Mouse (Mus musculus) liver, embryonic 12.5 days (tissue): ENCODE measurements around the gene Pou2f2. TPM values are rescaled to one million over a fixed set of nuclear protein-coding genes. Genes with fewer than 3 reads are reported as not detected.

Experiments used
- ATAC-seq: fragments of 200-750 bp; cut with Nextera tagmentation; 2 replicates; pipeline ENCODE4 v1.8.0; 2017; ENCODE audit warnings: moderate number of reproducible peaks, mild to moderate bottlenecking, moderate library complexity
- H3K27ac ChIP-seq: fragments of 300-500 bp; sonication (generic); 2 replicates; pipeline ENCODE4 v1.5.1; 2016; ENCODE audit warnings: mild to moderate bottlenecking
- H3K27me3 ChIP-seq: fragments of 300-500 bp; sonication (generic); replicated peaks from 2 replicates; pipeline ENCODE4 v1.6.1; 2016; ENCODE audit warnings: mild to moderate bottlenecking, moderate library complexity
- H3K36me3 ChIP-seq: fragments of 300-500 bp; sonication (generic); 2 replicates; pipeline ENCODE4 v1.6.1; 2016; ENCODE audit warnings: mild to moderate bottlenecking, moderate library complexity
- H3K4me1 ChIP-seq: fragments of 300-500 bp; sonication (generic); 2 replicates; pipeline ENCODE4 v1.6.1; 2016
- H3K4me2 ChIP-seq: fragments of 300-500 bp; sonication (generic); 2 replicates; pipeline ENCODE4 v1.6.1; 2016; ENCODE audit warnings: mild to moderate bottlenecking, moderate library complexity
- H3K4me3 ChIP-seq: fragments of 300-500 bp; sonication (generic); 2 replicates; pipeline ENCODE4 v1.5.1; 2016; ENCODE audit warnings: mild to moderate bottlenecking, moderate library complexity
- H3K9ac ChIP-seq: fragments of 300-500 bp; sonication (generic); 2 replicates; pipeline ENCODE4 v1.6.1; 2016; ENCODE audit warnings: mild to moderate bottlenecking, moderate library complexity
- H3K9me3 ChIP-seq: fragments of 300-500 bp; sonication (generic); replicated peaks from 2 replicates; pipeline ENCODE4 v1.6.1; 2016; ENCODE audit warnings: mild to moderate bottlenecking, moderate library complexity
- WGBS: fragments of 180-500 bp; shearing (Covaris S2); methylation state at CpG from one replicate; pipeline ENCODE4 v1.1.7; 2016; ENCODE audit not compliant: insufficient replicate concordance; 5-methylcytosine and 5-hydroxymethylcytosine counted together
- polyA plus RNA-seq: library from polyadenylated mRNA; unstranded; fragments of >200 nt; fragmentation: Nextera tagmentation; extraction: Ambion mirVana; gene quantifications from 2 replicates; pipeline ENCODE4 v1.2.1, GENCODE M21; 2016

The Pou2f2 gene
- polyA plus RNA-seq, 1 experiment from 2014 or later: 1.9 TPM

DNA sequence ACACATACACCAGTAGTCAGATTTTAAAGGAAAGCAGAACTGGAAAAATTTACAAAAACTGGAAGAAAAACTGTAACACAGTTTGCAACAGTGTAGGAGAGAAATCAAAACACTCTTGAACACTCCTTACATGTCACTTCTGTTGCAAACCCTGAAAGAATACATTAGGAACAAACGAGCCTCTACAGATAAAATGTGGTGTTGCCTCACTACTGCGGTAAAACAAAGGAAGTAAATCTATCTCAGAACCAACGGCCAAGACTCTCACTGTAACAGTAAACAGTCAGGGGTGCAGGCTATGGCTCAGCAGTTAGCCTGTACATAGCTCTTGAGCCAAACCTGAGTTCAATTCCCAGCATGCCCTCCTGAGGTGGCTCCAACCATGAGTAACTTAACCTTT, 33.6 kb upstream of the Pou2f2 start:
- Histone ChIP-seq H3K27me3 (no peaks in the 10 kb centered on the region), H3K9ac (no peak overlapping the region), H3K4me2 (no peak overlapping the region), H3K9me3 (no peaks in the 10 kb centered on the region), H3K4me3 (no peak overlapping the region), H3K36me3 (peaks cover 99% of the 10 kb centered on the region), H3K27ac (no peak overlapping the region), H3K4me1 (peaks cover 64% of the 10 kb centered on the region)
- ATAC-seq: no peak
- WGBS: 41% methylated on average over 3 of the region's 3 CpGs

DNA sequence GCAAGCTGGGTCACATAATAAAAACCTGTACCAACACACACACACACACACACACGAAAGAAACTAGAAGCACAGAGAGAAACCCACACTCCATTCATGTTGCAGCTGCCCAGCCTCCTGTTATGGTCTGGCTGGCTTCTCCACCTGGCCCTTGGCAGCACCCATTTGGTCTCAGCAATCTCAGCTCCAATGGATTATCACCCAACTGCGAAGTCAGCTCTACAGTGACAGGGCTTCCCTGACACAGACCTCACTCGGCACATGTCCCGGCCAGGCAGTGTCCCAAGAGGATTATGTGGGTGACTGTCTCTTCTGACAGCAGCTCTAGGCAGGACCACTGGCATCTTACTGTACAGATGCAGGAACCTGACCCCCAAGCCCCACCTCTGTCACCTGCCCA, 31.0 kb upstream of the Pou2f2 start:
- Histone ChIP-seq H3K27ac (peak overlapping the region; percentile 86), H3K4me2 (peak overlapping the region; percentile 61), H3K4me1 (peaks cover 74% of the 10 kb centered on the region), H3K9me3 (no peaks in the 10 kb centered on the region), H3K36me3 (peaks cover 99% of the 10 kb centered on the region), H3K9ac (peak overlapping the region; percentile 29; the same call in 1 of the 2 replicates), H3K27me3 (no peaks in the 10 kb centered on the region), H3K4me3 (no peak overlapping the region)
- WGBS: 88% methylated on average over 4 of the region's 4 CpGs
- ATAC-seq: no peak

DNA sequence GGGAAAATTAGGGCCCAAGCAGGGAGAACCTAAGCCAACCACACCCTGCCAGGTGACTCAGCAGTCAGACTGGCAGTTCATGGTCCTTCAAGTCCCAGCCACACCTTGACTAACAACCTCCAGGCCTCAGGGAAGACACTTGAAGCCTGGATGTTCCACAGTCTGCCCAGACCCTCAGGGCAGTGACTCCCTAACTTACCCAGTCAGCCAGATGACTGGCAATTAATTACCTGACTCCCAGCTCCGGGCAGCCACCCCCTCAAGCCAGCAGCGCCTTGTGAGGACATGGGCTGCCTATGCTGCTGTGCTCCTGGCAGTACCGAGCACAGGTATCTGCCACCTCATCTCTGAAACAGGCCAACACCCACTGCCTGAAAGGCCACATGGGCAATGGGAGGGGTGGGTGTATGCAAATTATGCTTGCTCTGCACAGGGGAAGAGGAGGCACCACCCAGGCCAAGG, 29.7 kb upstream of the Pou2f2 start:
- H3K4me2 ChIP-seq: peak overlapping the region; percentile 61
- H3K27ac ChIP-seq: peak overlapping the region; percentile 86
- peaks cover 79% of the 10 kb centered on the region for H3K4me1 ChIP-seq
- ATAC-seq: peak; percentile 90
- peak overlapping the region; percentile 37 for H3K4me3 ChIP-seq
- H3K9me3 ChIP-seq: no peaks in the 10 kb centered on the region
- WGBS: 55% methylated on average over 3 of the region's 3 CpGs
- H3K9ac ChIP-seq: peak overlapping the region; percentile 29
- no peaks in the 10 kb centered on the region for H3K27me3 ChIP-seq
- peaks cover 99% of the 10 kb centered on the region for H3K36me3 ChIP-seq

DNA sequence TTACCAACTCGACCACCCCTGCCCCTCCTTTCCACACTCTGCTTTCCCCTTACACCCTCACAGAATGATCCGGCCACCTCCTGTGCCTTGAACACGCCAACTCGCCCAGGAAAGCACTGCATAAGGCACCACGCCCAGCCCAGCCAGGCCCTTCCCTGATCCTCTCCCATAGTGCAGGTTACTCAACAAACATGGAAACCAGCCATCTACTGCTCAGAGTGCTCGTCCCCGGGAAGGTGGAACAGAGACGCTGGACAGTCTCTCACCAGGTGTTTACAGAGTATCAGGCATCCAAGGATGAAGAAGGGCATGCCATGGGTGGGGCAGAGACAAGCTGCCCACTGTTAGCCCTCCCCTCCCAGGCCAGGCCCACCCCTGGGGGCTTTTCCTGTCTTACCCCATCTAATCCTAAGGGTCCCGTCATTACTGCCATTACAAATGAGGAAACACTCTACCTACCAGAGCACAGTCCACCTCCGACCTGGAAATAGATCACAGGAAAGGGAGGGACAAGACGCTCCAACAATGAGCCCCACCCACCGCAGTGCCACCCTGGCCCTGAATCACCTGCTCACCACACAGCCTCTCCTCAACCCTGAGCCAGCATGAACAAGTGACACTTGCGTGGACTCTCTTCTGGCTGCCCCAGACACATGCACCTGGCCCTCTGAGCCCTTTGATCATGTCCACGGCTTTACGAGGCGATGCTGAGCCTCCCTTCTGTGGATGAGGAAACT, 26.7 kb upstream of the Pou2f2 start:
- Histone ChIP-seq H3K27me3 (no peaks in the 10 kb centered on the region), H3K4me3 (no peak overlapping the region), H3K9me3 (no peaks in the 10 kb centered on the region), H3K36me3 (peaks cover 99% of the 10 kb centered on the region), H3K27ac (no peak overlapping the region; the same call in 1 of the 2 replicates), H3K4me1 (peaks cover 72% of the 10 kb centered on the region), H3K4me2 (no peak overlapping the region), H3K9ac (no peak overlapping the region)
- WGBS: 77% methylated on average over 16 of the region's 16 CpGs
- no peak for ATAC-seq

DNA sequence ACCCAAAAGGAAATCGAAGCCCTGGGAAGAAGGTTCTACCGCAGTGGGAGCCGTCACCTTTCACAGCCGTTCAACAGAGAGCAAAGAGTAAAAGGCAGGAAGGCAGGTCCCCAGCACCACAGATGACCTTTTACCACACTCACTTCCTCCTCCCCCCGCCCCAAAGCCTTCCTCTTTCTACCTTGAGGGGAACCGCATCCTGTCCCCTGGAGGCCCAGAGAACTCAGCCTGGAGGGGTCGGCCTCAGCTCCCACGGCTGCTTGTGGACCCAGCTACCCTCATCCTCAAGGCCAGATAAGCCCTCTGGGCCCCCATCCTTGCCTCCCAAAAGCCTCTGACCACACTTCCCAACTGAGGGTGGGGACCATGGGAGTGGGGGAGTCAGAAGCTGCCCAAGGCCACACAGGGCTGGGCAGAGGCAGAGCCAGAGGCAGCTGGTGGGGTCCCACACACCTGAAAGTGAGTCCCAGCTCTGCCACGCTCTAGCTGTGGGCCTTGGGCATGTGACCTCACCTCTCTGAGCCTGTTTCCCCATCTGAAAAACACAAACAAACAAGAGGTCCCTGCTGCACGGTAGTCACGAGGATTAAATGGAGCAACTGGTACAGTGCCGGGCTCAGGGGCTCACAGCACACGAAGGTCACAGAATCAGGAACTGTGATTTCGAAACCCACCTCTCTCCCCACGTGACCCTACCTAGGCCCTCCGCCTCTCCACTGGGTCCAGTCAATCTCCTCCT, 26.0 kb upstream of the Pou2f2 start:
- Histone ChIP-seq H3K4me3 (no peak overlapping the region), H3K27ac (peak overlapping the region; percentile 68), H3K27me3 (no peaks in the 10 kb centered on the region), H3K9me3 (no peaks in the 10 kb centered on the region), H3K36me3 (peaks cover 99% of the 10 kb centered on the region), H3K4me2 (peak overlapping the region; percentile 29; the same call in 1 of the 2 replicates), H3K9ac (no peak overlapping the region), H3K4me1 (peaks cover 65% of the 10 kb centered on the region)
- ATAC-seq: no peak
- 45% methylated on average over 16 of the region's 16 CpGs for WGBS

DNA sequence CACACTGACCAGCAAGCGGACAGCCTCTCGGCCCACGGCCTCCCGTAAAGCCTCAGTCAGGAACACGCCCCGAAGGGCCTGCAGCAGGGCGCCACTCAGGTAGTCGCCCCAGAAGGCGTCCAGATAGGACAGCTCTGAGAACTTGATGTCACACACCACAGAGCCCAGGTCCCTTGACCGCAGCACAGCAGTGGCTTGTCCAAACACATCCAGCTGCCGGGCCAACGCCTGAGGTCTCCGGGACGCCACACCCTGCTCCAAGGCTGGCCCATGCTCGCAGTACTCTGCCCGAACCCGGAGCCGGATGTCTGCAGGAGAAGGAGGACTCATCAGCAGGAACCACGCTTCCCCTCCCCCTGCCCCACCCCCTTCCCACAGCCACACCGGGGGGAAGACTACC, 24.1 kb upstream of the Pou2f2 start:
- Histone ChIP-seq H3K27me3 (no peaks in the 10 kb centered on the region), H3K4me1 (peaks cover 46% of the 10 kb centered on the region), H3K9ac (no peak overlapping the region), H3K27ac (no peak overlapping the region), H3K9me3 (no peaks in the 10 kb centered on the region), H3K36me3 (peaks cover 86% of the 10 kb centered on the region), H3K4me3 (no peak overlapping the region), H3K4me2 (no peak overlapping the region)
- WGBS: 87% methylated on average over 20 of the region's 20 CpGs
- no peak for ATAC-seq

DNA sequence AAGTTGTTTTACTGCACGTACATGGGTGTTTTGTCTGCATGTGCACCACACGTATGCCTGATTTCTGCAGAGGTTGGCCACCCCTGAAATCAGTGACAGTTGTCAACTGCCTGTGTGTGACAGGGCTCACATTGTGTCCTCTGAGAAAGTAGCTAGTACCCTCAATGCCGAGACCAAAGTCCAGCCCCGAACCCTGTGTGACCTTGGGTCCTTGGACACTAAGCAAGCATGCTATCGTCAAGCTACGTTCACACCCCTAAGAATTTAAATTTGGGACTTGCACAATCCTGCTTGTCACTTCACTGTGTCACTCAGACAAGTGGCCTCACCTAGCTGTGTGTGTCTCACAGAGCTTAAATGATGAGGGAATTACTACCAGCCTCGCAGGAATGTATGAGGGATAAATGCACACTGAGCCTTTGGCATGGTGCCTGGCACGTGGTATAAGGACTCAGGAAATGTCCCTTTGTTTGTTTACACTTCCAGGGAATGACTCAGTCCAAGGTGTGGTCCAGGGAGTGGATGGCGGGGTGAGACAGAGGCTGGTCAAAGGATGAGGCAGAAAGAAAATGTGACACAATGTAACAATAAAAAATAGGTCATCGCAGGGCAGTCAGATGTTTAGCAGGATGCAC, 18.0 kb upstream of the Pou2f2 start:
- peaks cover 45% of the 10 kb centered on the region for H3K4me1 ChIP-seq
- no peak overlapping the region for H3K4me3 ChIP-seq
- H3K9ac ChIP-seq: no peak overlapping the region
- no peaks in the 10 kb centered on the region for H3K27me3 ChIP-seq
- peak; percentile 31; the same call in 1 of the 2 replicates for ATAC-seq
- H3K36me3 ChIP-seq: peaks cover 25% of the 10 kb centered on the region
- H3K4me2 ChIP-seq: no peak overlapping the region
- 66% methylated on average over 10 of the region's 10 CpGs for WGBS
- no peaks in the 10 kb centered on the region for H3K9me3 ChIP-seq
- no peak overlapping the region for H3K27ac ChIP-seq

DNA sequence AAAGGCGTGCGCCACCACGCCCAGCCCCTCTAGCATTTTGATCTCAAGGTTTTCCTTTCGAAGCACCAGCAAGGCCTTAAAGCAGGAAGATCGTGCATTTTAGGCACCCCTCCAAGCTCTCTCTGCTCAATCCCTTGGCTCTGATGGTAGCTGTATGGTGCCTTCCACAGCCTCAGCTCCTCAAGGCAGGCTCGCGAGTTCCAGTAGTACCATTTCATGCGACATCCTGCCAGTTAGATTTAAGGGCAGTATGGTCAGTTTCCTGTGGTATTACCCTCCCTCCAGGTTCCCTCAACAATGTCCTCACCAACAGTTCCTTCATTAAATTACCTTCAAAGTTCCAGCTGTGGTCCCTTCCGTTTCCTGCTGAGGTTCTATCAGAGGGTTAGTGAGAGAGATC, 16.6 kb upstream of the Pou2f2 start:
- H3K4me3 ChIP-seq: no peak overlapping the region
- H3K9ac ChIP-seq: no peak overlapping the region
- peak overlapping the region; percentile 84 for H3K27ac ChIP-seq
- H3K4me2 ChIP-seq: peak overlapping the region; percentile 36; the same call in 1 of the 2 replicates
- H3K9me3 ChIP-seq: no peaks in the 10 kb centered on the region
- 64% methylated on average over 9 of the region's 9 CpGs for WGBS
- no peaks in the 10 kb centered on the region for H3K27me3 ChIP-seq
- no peak for ATAC-seq
- H3K4me1 ChIP-seq: peaks cover 45% of the 10 kb centered on the region
- H3K36me3 ChIP-seq: peaks cover 11% of the 10 kb centered on the region

DNA sequence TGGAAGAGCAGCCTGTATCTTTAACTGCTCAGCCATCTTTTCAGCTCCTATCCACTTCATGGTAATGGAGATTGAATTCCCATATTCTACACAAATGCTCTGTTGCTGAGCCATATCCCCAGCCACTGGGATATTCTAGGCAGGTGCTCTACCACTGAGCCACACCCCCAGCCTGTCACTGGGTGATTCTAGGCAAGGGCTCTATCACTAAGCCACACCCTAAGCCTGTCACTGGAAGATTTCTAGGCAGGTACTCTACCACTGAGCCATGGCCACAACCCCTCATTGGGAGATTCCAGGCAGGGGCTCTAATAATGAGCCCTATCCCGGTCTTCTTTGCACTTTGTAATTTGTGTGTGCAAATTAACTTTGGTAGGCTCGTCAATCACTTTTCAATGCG, 15.6 kb upstream of the Pou2f2 start:
- peak; percentile 99 for ATAC-seq
- H3K9ac ChIP-seq: 0 out of 2 replicates have a peak overlapping the region, but pooled peaks have one; percentile 23
- peak overlapping the region; percentile 84 for H3K27ac ChIP-seq
- no peak overlapping the region for H3K4me3 ChIP-seq
- peak overlapping the region; percentile 36 for H3K4me2 ChIP-seq
- H3K4me1 ChIP-seq: peaks cover 45% of the 10 kb centered on the region
- 66% methylated on average over 3 of the region's 3 CpGs for WGBS
- no peaks in the 10 kb centered on the region for H3K9me3 ChIP-seq
- H3K27me3 ChIP-seq: no peaks in the 10 kb centered on the region
- peaks cover 1% of the 10 kb centered on the region; the same call in 1 of the 2 replicates for H3K36me3 ChIP-seq

DNA sequence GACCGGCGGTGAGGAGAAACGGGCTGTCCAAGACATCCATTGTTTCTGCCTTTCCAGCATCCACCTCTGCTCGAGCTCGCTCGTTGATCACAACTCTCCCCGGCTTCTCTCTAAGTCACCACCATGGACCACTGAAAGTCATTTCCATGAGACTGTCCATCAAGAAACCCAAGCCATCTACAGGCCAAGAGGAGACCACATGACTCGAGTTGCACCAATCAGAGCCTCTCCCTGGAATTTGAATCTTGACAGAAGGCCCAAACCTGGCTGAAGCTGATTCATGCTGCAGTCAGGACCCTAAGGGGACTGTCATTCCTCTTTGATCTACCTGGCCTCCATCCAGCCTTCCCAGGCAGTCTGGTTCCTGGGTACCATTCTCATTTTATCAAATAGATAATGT, 12.6 kb upstream of the Pou2f2 start:
- Histone ChIP-seq H3K4me1 (peaks cover 35% of the 10 kb centered on the region), H3K27me3 (peaks cover 2% of the 10 kb centered on the region; the same call in 1 of the 2 replicates), H3K27ac (no peak overlapping the region), H3K9me3 (no peaks in the 10 kb centered on the region), H3K36me3 (no peaks in the 10 kb centered on the region), H3K4me2 (no peak overlapping the region), H3K9ac (no peak overlapping the region), H3K4me3 (no peak overlapping the region)
- WGBS: 68% methylated on average over 8 of the region's 8 CpGs
- no peak for ATAC-seq

DNA sequence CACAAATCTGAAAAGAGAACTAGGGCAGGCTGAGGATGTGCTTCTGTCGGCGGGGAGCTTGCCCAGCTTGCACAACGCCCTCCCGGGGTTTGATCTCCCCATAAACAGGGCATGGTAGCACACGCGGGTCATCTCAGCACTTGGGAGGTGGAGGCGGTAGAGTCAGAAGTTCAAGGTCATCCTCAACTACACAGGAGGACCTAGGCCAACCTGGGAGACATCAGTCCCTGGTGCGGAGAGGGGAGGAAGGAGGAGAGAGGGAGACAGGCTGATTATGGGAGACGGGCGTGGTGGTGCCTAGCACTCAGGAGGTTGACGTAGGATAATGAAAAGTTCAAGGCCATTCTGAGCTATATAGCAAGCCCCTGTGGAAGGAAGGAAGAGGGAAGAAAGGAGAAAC, 11.3 kb upstream of the Pou2f2 start:
- H3K36me3 ChIP-seq: no peaks in the 10 kb centered on the region
- H3K4me1 ChIP-seq: peaks cover 24% of the 10 kb centered on the region
- no peak overlapping the region for H3K4me2 ChIP-seq
- no peak overlapping the region for H3K27ac ChIP-seq
- H3K27me3 ChIP-seq: peaks cover 10% of the 10 kb centered on the region; the same call in 1 of the 2 replicates
- H3K9ac ChIP-seq: no peak overlapping the region
- ATAC-seq: no peak
- H3K4me3 ChIP-seq: no peak overlapping the region
- WGBS: 67% methylated on average over 11 of the region's 11 CpGs
- H3K9me3 ChIP-seq: no peaks in the 10 kb centered on the region
